Mouse (Mus musculus) embryo, embryonic 11.5 days (tissue): ENCODE measurements at regions not wholly inside any gene's neighbourhood (a gene's known extent, or its start where the extent isn't known, plus 50 kb on each side); places are given as distances from the start of the nearest gene placed in this dataset.

Experiments
- DNase-seq: peaks from one replicate; pipeline ENCODE4 v3.0.0-alpha.2; 2012; ENCODE audit warnings: low read depth, low spot score

DNA sequence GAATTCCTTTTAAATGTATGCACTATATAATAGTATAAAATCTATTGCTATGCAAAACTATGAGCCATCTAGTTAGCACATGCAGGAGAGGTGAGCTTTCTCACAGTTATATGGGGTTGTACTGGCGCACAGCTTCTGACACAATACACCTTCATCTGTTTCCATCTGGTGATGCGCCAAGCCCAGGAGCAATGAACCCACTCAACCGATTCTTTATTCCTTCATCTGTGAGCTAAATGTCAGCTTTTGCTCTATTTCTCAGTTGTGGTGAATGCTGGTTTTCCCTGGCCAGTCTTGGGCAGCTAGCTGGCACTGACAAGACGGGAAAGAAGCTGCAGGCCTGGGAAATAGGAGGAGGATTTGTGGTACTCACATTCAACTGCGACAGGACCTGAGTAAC, 225.4 kb downstream of the Gm19410 start:
- DNase-seq: no peak

DNA sequence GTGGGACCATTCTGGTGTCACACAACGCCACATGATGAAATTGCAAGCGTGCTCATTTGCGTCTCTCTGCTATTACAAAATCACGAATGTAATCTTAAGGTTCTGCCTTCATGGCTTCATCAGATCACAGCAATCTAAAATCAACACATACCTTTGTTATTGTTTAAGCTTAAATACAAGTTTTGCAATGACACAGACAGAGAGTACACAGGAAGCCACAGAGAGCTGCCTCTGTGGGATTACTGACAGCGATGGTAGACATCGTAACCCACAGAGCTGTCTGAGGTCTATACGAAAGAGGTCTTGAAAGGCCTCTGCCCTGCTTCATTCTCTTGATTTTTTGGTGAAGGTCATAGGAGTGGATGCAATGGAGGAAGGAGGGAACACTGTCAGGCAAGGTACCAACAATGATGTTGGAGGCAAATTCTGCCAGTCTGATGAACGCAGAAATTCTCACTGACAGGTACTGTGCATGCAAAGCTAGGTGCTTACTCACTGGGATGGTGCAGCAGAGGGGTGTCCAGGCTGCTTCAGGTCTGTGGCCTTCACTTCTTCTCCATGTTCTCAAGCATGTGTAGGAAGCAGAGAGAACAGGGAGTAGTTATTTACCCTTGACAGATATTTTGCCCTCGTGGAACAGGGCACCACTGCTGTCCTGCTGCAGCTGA, 226.5 kb downstream of the Gm19410 start:
- DNase-seq: no peak

DNA sequence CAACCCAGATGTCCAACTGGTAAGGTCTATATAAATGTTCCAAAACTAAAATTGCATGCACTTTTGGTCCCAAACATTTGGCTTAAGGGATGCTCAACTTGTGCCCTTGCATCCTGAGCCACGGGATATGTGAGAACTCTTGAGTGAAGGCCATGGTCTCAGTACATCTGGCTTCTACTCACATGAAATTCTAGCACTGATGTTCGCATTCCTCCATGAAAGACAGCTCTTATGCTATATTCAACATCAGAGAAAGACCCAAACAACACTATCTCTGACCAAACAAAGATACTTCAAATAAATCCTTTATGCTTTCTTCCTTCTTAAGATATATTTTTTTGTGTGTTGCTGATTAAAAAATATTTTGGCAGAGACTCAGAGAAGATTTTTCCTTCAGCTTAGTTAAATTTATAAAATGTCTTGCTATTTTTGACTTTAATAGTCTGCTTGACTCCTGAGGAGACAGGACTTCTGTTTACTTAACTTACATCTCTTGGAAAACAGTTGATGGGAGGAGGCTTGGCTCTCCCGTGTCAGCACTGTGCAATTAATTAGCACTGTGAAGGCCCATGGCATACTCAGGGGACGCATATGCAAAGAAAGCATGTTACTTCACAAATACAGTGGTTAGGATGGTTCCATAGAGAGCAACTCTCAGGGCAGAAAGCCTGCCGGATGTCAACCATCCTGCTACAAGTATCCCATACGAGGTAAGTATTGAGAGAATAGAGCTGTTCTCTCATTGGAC, 230.9 kb downstream of the Gm19410 start:
- no peak for DNase-seq

DNA sequence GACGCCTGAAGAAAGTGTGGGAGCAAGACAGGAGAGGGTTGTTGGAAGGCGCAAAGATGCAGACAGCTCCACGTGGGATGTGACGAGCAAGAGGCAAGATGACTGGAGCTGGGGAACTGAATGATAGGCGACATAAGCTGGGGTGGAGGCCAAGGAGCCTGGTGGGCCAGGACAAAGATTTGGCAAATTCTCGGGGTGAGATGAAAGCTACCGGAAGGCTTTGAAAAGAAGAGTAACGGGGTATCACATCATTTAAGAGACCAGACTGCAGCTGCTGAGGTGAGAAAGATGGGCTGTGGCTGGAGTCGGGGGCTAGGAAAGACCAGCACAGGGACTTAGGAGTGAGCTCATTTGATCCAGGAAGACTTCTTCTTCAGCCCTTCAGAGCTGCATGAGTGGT, 234.0 kb downstream of the Gm19410 start:
- DNase-seq: no peak

DNA sequence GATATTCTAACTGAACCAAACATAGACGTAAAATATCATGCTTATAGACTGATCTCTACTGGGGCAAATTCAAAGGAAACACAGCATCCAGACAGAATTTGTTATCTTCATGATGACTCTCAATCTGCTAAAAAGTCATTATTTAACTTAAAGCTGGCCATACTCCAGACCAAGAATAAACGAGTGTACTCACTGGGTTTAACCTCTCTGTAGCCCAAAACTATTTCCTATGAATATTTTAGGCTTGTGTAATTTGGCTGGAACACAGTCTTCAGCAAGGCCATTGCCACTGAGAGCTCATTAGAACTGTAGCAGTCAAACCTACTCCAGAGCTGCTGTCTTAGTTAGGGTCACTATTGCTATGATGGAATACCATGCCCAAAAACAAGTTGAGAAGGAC, 238.8 kb downstream of the Gm19410 start:
- DNase-seq: no peak

DNA sequence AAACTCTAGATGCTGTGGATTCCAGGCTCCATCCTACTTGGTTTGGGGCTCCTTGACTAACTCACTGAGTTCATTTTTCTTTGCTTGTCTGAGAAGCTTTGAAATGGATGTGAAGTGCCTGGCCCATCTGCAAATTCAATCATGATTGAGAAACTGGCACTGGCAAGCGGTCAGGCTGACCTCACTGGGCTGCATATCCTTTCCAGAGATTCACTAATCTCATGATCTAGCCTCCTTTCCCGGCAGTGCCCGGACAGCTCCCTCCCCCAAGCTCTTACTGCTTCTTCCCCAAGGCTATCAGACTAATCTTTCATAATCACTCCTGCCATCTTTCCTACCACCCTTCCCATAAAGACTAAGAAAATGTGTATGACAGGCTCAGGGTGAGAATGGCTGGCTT, 239.9 kb downstream of the Gm19410 start:
- DNase-seq: no peak

DNA sequence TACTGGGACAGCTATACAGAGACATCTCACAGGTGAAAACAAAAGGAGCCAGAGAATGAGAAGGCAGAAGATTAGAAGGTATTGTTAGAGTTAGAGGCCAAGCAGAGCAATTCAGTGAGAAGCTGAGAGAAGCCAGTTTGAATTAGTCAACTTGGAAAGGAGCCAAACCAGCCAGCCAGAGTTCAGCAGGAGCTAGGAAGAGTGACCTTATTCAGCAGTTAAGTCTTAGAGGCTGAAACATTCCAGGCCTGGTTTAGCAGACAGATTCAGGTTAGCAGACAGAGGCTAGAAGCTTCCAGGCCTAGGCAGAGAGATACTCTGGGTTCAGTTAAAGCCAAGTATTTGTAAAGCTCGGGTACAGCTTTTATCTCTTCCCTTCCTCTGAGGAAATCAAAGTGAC, 242.1 kb downstream of the Gm19410 start:
- no peak for DNase-seq

DNA sequence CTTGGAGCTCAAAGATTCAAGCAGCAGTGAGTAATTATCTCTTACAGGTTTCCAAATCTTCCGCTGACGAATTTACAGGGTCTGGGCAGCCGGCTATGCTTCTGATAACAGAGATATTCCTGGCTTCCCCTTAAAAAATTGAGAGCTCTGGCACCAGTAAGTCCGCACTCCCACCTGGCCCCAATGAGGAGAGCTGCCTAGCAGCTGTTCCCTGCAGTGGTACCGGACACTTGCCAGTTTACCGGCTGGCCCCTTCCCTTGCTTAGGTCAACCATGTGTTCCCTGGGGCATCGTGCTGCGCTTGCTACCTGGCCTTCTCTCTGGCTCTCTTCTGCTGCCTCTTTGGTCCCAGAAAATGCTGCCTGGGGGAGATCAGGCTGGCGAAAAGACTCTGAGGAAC, 244.0 kb downstream of the Gm19410 start:
- no peak for DNase-seq

DNA sequence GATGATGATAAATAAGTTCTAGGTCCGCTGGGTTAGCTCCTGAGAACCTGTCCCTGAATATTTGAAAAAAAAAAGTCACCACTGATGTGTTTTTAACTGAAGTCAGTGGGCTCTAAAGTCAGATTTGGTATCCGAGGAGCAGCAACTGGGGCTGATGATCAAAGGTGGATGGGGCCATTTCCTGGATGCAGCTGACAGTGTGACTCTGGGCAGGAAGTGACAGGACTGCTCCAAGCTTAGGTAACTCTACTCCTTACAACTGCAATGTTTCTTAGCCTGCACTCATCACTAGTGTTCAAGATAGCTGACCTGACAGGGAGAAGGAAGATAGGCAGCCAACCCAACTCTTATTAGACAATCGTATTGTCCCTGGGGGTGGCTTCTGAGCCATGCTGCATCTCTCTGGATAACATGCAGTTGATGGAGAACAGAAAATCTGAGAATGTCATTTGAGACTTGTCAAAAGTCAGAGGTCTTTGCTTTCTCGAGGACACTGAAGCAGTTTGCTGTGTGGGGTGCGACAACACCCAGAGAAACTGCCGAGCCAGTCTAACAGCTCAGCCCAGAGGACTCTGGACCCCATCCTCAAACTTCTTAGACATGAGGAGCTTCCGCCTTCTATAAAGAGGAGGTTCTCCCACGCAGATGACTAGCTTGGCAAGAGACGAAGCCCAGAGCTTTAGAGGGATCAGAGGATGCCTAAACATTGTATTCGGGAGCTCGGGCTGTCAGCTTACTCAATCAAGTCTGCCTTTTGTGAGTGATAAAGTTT, 245.0 kb downstream of the Gm19410 start:
- DNase-seq: no peak

DNA sequence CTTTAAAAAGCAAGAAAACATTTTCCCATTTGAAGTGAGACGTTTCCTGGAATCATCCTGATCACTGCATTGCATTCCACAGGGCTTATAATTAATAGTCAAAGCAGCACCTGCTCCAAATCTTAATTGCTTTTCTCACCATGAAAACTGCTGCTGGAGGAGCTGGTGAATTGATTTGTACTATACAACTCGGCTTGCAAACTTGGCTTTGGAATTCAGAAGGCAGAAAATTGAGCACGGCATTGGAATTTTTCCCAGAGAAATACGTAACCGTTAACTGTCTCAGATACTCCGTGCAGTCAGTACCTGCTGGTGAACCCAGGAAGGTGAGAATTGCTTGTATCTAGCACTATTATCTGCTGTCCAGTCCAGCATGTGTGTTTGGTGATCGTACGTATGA, 249.3 kb downstream of the Gm19410 start:
- no peak for DNase-seq

DNA sequence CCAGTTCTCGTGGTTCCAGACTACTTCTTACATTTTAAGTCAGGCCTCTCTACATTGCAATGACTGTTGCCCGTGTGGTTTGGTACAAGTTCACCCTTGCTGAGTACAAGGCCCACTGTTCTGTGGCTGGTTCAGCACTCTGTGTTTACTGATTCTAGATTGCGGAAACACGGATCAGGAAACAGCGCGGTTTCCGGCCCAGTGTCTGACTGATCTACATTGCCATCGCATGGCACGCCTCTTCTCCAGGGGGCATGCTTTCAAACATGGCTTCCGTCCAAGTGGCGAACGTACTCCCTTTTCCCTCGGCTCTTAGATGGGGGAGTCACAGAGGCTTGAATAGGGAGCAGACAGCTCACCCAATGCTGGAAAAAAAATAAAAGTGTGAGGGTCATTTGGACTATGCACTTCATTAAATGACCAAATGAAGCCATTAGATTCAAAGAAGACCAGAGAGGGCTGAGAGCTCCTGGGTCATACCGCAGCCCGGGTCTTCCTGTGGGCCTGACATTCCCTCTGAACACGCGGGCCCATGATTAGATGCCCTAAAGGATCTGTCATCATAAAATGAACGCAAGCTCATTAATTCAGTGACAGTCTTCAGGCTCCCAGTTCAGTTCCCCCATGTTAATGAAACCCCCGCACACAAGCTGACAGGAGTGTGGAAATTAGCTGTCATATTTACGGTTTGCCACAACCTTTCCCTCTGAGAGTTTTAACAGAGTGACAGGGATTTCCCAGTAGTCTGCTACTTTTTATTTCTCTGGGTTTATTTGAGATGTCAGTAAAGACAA, 250.9 kb downstream of the Gm19410 start:
- no peak for DNase-seq

DNA sequence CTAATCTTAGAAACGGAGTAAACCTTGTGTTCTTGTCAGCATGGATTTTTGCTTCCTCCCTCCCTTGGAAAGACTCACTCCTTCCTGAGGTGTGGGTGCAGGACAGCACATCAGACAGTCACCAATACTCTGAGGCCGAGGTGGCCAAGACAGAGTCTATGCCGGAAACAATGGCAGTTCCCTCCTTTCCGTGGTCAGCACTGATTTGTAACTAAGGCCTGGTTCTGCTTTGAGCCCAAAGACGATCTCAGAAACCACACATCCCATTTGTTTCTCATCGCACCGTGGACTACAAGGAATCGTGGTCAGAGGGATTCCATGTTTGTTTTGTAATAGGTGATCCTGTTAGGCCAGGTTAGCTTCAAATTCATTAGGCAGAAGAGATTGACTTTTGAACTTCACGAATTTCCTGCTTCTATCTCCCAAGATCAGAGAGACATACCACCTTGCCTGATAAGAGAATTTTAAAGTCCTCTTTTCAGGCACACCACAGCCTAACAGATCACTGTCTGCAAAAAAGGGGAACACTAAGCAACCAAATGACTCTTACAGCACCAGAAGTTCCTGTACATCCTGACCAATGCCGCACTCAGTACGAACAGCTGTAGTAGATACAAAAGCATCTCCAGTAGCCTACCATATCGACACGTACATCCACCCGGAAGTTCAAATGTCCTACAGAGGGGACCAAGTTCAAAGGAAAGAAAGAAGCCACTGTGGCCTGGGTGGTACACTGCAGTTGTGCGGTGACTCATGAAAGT, 253.6 kb downstream of the Gm19410 start:
- DNase-seq: no peak

DNA sequence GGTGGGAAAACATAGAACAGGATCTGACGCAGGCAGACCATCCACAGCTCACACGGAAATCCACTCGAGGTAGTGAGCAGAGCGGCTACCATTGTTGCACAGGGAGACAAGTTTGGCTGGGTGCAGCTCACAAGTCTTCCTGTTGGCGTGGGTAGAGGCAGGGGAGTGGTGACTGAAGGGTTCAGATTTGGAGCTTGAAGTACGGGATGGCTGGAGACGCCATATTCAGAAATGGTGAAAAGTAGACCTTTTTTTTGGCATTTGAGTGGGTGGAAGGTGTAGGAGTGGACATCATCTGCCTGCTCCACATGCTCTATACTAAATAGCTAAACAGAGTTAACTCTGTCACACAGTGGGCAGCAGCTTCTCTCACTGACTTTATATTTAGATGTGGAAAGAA, 254.3 kb downstream of the Gm19410 start:
- no peak for DNase-seq

DNA sequence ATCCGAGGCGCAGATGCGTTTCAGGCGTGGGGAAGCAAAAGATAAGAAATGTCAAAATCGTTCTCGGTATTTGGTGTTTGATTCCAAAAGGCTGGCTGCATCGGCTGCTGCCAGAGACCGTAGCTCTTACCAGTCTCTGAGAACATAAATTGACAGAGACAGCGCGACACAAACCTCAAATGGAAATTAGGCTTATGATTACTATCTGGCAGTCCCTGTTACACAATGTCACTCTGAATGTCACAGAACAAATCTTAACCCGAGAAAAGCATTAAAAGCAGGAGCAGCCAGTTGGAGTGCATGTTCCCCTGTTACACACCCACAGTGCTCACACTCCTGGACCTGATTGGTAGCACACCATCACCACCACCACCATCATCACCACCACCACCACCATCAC, 262.0 kb downstream of the Gm19410 start:
- no peak for DNase-seq

DNA sequence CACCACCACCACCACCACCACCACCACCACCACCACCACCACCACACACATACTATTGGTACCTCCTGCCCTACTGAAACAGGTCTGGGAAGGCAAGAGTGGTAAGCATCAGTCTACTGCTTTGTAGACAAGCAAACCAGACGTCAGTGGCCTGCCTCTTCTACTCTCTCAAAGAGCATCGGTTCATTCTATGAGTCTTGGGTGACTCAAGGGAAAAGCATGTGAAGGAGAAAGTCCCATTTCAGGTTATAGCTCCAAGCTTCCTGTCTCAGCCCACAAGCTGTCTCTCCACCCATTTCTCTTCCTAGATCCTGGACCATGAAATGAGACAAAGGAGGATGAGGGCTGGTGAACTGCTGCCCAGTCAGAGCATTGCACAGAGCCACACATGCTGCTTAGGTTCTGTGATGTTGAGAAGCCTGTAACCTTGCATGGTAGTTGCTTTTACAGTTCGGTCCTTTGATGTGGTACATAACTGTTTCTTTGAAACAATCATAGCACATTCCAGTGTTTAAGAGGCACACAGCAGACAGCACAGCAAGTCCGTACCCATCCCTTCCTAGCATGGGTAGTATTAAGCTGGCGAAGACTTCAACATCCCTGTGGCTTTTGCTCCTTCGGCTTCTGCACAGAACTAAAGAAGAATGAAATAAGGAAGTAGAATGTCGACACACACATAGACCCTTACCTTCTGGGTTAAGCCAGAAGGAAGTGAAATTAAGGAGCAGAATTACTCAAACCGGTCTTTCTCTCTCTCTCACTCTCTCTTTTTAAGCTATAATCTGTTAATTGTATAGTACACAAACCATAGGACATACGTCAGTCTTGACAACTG, 262.7 kb downstream of the Gm19410 start:
- DNase-seq: no peak

DNA sequence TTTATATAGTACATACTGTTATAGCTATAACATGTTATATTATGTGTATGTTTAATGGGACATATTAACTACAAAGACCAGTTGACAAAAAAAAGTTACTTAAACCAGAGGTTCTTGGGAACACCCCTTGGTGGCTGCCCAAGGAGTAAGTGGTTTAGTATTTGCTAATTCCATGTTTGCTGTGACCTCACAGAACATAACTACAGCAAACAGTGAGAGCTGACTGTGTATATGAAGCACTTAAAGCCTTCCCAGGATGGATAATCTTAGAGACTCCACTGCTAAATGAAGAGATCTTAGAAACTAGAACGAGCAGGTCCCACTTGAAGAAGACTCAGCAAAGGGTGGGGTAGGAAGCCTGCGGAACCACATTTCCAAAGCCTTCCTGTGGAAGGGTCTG, 263.9 kb downstream of the Gm19410 start:
- DNase-seq: no peak

DNA sequence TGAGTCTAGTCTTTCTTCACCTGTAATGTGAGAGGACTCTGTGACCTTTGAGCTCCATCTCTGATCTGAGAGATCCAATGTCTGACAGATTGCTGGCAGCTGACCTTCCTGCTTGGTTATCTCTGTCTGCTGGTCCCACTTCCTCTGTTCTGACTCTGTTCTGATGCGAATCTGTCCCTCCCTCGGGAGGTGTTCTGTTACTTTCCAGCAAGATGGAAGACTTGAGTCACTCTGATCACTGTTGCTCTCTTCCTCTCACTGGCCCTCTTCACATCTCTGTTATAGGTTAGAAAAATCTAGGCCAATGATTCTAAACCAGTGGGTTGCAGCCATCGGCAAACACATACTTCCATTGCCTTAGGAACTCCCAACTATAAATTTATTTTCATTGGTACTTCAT, 264.6 kb downstream of the Gm19410 start:
- DNase-seq: no peak

DNA sequence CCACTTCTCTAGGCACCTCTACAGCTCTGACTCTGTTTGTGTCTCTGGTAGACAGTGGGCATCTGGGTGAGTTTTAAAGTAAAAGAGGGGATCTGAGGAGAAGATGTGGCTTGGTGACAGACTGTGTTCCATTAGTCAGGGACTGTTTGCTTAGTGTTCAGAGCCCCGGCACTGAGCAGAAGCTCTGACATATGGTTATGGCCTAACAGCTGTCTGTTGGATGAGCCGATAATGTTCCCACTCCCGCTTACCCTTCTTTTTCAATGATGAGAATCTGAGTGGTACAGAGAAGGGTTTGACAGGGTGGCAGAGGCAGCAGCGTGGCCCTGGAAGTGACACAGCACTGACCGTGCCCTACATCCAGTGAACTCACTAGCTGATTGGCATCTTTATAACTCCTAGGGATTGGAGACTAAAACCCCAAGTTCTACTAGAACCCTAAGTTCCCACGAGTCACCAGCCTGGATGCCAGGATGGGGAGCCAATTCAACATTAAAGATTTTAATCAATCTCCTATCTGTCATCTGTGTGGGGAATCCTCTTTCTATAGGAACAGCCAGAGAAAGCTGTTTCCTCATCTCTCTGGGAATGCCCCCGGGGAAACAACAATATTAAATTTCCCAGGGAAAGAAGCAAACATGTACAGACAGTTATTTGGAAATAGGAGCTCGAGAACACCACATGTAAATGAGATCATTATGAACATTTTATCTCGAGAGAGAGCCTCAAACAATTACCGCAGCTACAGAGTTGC, 266.6 kb downstream of the Gm19410 start:
- no peak for DNase-seq

DNA sequence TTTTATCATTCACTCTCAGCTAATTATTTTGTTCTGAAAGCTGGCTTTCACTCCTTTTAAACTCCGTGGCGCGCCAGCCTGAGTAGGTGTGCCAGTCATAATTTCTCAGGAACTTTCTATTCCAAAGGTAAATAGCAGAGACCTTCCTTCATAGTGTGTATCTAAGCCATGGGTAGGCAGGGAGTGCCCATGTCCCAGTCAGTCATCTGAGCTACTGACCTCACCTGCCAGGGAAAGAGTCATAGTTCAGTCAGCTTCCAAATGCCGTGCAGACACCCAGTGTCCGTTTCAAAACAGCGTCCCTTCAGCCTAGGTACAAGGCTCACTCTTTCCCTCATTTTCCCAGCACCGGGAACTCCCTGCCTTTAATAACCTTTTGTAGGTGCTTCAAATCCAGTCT, 269.7 kb downstream of the Gm19410 start:
- no peak for DNase-seq

DNA sequence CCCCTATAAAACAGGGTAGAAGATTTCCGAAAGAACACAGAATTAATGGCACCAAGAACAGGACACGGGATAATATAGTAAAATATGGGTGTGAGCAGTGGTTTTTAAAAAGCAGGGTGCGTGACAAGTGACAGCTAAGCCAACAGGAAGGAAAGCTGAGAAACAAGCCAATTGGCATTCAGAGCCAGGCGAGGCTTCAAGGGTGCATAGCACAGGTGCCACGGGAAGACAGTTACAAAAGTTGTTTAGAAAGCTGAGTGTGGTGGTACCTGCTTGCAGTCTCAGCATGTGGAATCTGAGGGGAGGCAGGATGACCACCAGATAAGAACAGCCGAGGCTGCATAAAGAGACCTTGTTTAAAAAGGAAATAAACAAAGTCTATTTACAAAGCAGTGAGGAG, 270.7 kb downstream of the Gm19410 start:
- no peak for DNase-seq
